Mouse (Mus musculus) midbrain, embryonic 15.5 days (tissue): ENCODE measurements around the gene Rp2. TPM values are rescaled to one million over a fixed set of nuclear protein-coding genes. Genes with fewer than 3 reads are reported as not detected.
"Not testable (repeated sequence)": the region's sequence is repeated elsewhere in the genome, so short reads cannot be mapped to it uniquely, and the experiment has no call there.

Experiments
- ATAC-seq: fragments of 200-750 bp; cut with Nextera tagmentation; replicated peaks from 2 replicates; pipeline ENCODE4 v1.8.0; 2017; ENCODE audit warnings: moderate TSS enrichment
- H3K27ac ChIP-seq: fragments of 300-500 bp; sonication (generic); 2 replicates; pipeline ENCODE4 v1.5.1; 2015; ENCODE audit warnings: mild to moderate bottlenecking, inconsistent platforms
- H3K27me3 ChIP-seq: fragments of 300-500 bp; sonication (generic); replicated peaks from 2 replicates; pipeline ENCODE4 v1.6.1; 2015; ENCODE audit warnings: inconsistent platforms
- H3K36me3 ChIP-seq: fragments of 300-500 bp; sonication (generic); replicated peaks from 2 replicates; pipeline ENCODE4 v1.6.1; 2015; ENCODE audit warnings: inconsistent platforms
- H3K4me1 ChIP-seq: fragments of 300-500 bp; sonication (generic); 2 replicates; pipeline ENCODE4 v1.6.1; 2015; ENCODE audit warnings: inconsistent platforms
- H3K4me2 ChIP-seq: fragments of 300-500 bp; sonication (generic); 2 replicates; pipeline ENCODE4 v1.6.1; 2015; ENCODE audit warnings: inconsistent platforms, mild to moderate bottlenecking, moderate library complexity
- H3K4me3 ChIP-seq: fragments of 300-500 bp; sonication (generic); 2 replicates; pipeline ENCODE4 v1.5.1; 2015; ENCODE audit warnings: mild to moderate bottlenecking, inconsistent platforms
- H3K9ac ChIP-seq: fragments of 300-500 bp; sonication (generic); 2 replicates; pipeline ENCODE4 v1.6.1; 2015; ENCODE audit warnings: mild to moderate bottlenecking, inconsistent platforms
- H3K9me3 ChIP-seq: fragments of 300-500 bp; sonication (generic); 2 replicates; pipeline ENCODE4 v1.6.1; 2016; ENCODE audit warnings: inconsistent platforms
- WGBS: fragments of 180-500 bp; shearing (Covaris S2); methylation state at CpG from one replicate; pipeline ENCODE4 v1.1.7; 2015; ENCODE audit warnings: mixed read lengths; 5-methylcytosine and 5-hydroxymethylcytosine counted together
- polyA plus RNA-seq: library from polyadenylated mRNA; unstranded; fragments of >200 nt; fragmentation: Nextera tagmentation; extraction: Ambion mirVana; gene quantifications from 2 replicates; pipeline ENCODE4 v1.2.1, GENCODE M21; 2015

Rp2 gene
- polyA plus RNA-seq, 1 experiment from 2014 or later: 14.9 TPM

GRCm38 (mm10) chrX:20391964-20392363, 27.7 kb downstream of the Rp2 start:
- not testable (repeated sequence) for H3K27me3 ChIP-seq, H3K27ac ChIP-seq, H3K4me1 ChIP-seq, H3K9me3 ChIP-seq, H3K36me3 ChIP-seq, H3K9ac ChIP-seq, H3K4me3 ChIP-seq, H3K4me2 ChIP-seq, ATAC-seq
- 92% methylated on average over 9 of the region's 9 CpGs for WGBS

GRCm38 (mm10) chrX:20392942-20393341, 28.7 kb downstream of the Rp2 start:
- Histone ChIP-seq H3K27ac (no peak overlapping the region), H3K4me2 (no peak overlapping the region), H3K9ac (no peak overlapping the region), H3K4me3 (no peak overlapping the region), H3K9me3 (no peaks in the 10 kb centered on the region), H3K27me3 (no peaks in the 10 kb centered on the region), H3K36me3 (no peaks in the 10 kb centered on the region), H3K4me1 (no peaks in the 10 kb centered on the region)
- ATAC-seq: no peak
- WGBS: 71% methylated on average over 3 of the region's 3 CpGs

DNA sequence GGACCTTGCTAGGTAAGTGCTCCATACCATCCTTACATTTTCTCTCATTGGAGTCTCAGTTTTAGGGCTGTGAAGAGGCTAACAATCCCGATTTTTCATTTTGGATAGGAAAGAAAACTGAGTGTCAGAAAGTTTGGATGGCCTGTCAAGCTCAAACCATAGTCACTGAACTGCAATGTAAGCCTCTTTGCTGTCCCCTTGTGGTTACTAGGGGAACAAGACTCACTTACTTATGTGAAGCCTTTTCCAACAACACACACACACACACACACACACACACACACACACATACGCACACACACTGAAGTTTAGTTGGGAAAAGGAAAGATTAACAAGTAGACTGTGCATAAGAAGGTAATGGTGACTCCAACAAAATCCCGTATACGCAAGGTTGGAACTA, 39.8 kb downstream of the Rp2 start:
- H3K36me3 ChIP-seq: no peaks in the 10 kb centered on the region
- 78% methylated on average over 4 of the region's 4 CpGs for WGBS
- H3K9ac ChIP-seq: no peak overlapping the region
- H3K27me3 ChIP-seq: no peaks in the 10 kb centered on the region
- H3K4me3 ChIP-seq: no peak overlapping the region
- ATAC-seq: no peak
- no peak overlapping the region for H3K27ac ChIP-seq
- no peaks in the 10 kb centered on the region for H3K4me1 ChIP-seq
- H3K9me3 ChIP-seq: no peaks in the 10 kb centered on the region
- no peak overlapping the region for H3K4me2 ChIP-seq

DNA sequence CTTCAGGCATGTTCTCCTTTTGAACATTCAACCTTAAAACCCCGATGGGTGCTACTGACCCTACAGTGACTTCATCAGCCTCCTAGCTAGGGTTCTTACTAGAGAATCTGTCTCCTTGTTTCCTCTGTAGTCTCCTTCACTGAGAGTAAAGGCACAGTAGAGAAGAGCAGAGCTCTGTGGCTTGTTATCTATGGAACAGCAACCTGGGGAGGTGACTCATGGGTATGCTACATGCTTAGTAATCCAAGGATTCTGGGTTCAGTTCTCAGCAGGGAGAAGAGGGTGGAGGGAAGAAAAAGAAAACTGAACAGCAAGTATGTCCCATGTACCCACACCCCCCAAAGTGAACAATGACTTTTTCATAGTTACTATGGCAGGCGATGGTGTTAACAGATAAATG, 42.6 kb downstream of the Rp2 start:
- H3K9me3 ChIP-seq: no peaks in the 10 kb centered on the region
- H3K4me3 ChIP-seq: no peak overlapping the region
- H3K9ac ChIP-seq: no peak overlapping the region
- no peak overlapping the region for H3K4me2 ChIP-seq
- no peaks in the 10 kb centered on the region for H3K27me3 ChIP-seq
- no peak for ATAC-seq
- no peaks in the 10 kb centered on the region for H3K4me1 ChIP-seq
- WGBS: 98% methylated on average over 2 of the region's 2 CpGs
- H3K27ac ChIP-seq: no peak overlapping the region
- H3K36me3 ChIP-seq: no peaks in the 10 kb centered on the region

DNA sequence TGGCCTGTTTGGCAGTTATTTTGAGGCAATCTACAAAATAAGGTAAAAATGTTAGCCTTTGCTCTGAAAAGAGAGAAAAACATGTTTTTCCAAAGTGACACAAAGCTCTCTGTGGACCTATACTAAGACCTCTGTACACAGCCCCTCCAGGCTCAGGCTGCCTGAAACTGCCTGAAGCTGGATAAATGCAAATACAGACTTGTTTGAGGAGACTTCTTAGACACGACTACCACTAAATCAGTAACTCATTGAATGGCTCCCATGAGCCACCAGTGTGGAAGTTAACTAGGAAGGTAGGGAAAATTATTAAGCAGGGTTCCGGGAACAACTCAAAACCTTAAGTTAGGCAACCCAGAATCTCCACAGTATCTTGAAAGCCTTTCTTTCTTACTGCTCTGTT, 43.4 kb downstream of the Rp2 start:
- no peak overlapping the region for H3K4me2 ChIP-seq
- no peak overlapping the region for H3K9ac ChIP-seq
- H3K9me3 ChIP-seq: no peaks in the 10 kb centered on the region
- 64% methylated on average over 2 of the region's 2 CpGs for WGBS
- ATAC-seq: no peak
- no peak overlapping the region for H3K4me3 ChIP-seq
- H3K36me3 ChIP-seq: no peaks in the 10 kb centered on the region
- no peaks in the 10 kb centered on the region for H3K4me1 ChIP-seq
- no peak overlapping the region for H3K27ac ChIP-seq
- H3K27me3 ChIP-seq: no peaks in the 10 kb centered on the region

GRCm38 (mm10) chrX:20411382-20411781, 47.1 kb downstream of the Rp2 start:
- Histone ChIP-seq H3K4me2 (no peak overlapping the region), H3K36me3 (no peaks in the 10 kb centered on the region), H3K27ac (no peak overlapping the region), H3K9ac (no peak overlapping the region), H3K9me3 (no peaks in the 10 kb centered on the region), H3K27me3 (no peaks in the 10 kb centered on the region), H3K4me1 (no peaks in the 10 kb centered on the region), H3K4me3 (no peak overlapping the region)
- 84% methylated on average over 4 of the region's 4 CpGs for WGBS
- no peak for ATAC-seq

DNA sequence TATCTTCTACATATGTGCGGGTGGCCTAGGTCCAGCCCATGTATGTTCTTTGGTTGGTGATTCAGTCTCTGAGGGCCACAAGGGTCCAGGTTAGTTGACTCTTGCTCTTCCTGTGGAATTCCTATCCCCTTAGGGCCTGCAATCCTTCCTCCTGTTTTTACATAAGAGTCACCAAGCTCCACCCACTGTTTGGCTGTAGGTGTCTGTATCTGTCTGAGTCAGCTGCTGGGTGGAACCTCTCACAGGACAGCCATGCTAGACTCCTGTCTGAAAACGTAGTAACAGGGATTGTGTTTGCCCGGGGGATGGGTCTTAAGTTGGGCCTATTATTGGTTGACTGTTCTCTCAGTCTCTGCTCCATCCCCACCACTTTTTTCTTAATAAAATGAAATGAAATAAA, 47.9 kb downstream of the Rp2 start:
- 85% methylated on average over 3 of the region's 3 CpGs for WGBS
- H3K9me3 ChIP-seq: no peaks in the 10 kb centered on the region
- no peaks in the 10 kb centered on the region for H3K27me3 ChIP-seq
- H3K27ac ChIP-seq: no peak overlapping the region
- H3K9ac ChIP-seq: no peak overlapping the region
- ATAC-seq: no peak
- H3K36me3 ChIP-seq: no peaks in the 10 kb centered on the region
- H3K4me2 ChIP-seq: no peak overlapping the region
- H3K4me3 ChIP-seq: no peak overlapping the region
- H3K4me1 ChIP-seq: no peaks in the 10 kb centered on the region

GRCm38 (mm10) chrX:20414885-20415622, 50.8 kb downstream of the Rp2 start:
- no peaks in the 10 kb centered on the region for H3K9me3 ChIP-seq
- no peak overlapping the region for H3K4me3 ChIP-seq
- H3K27ac ChIP-seq: no peak overlapping the region
- WGBS: 67% methylated on average over 10 of the region's 10 CpGs
- H3K4me1 ChIP-seq: no peaks in the 10 kb centered on the region
- H3K4me2 ChIP-seq: no peak overlapping the region
- no peak for ATAC-seq
- no peaks in the 10 kb centered on the region for H3K27me3 ChIP-seq
- no peak overlapping the region for H3K9ac ChIP-seq
- no peaks in the 10 kb centered on the region for H3K36me3 ChIP-seq

DNA sequence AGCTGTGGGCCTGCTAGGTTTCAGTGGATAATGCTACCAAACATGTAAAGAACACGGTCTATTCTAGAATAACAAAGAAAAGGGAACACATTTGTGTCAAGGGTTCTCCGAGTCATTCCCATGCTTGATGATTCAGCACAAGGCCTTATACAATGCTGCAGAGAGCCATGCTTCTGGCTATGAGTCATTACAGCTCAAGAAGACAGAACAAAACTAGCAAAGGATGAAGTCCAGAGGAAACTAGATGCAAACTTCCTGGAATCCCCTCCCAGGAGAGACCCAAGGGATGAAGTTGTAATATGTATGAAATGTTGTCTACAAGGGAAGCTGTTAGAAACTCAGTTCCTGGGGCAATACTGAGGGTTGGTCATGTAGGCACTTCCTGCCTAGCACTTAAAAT, 54.2 kb downstream of the Rp2 start:
- Histone ChIP-seq H3K4me3 (no peak overlapping the region), H3K27me3 (no peaks in the 10 kb centered on the region), H3K27ac (no peak overlapping the region), H3K4me1 (no peaks in the 10 kb centered on the region), H3K9me3 (no peaks in the 10 kb centered on the region), H3K4me2 (no peak overlapping the region), H3K9ac (no peak overlapping the region), H3K36me3 (no peaks in the 10 kb centered on the region)
- ATAC-seq: no peak
- WGBS: 89% methylated on average over 2 of the region's 2 CpGs

DNA sequence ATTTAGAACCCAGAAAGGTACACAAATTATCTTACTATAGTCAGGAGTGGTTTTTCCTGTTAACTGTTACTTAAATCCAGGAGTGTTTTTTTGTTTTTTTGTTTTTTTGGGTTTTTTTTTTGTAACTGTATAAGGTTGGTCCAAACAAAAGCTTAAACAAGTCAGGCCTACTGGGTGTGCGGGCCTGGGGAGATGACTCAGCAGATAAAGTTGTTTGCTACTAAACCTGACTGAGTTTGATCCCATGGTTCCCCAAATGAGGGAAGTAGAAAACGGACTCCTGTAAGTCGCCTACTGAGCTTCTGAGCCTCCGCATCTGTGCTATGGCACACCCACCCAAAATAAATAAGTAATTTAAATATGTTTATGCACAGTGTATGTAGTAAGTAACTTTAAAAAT, 55.3 kb downstream of the Rp2 start:
- Histone ChIP-seq H3K36me3 (no peaks in the 10 kb centered on the region), H3K4me2 (no peak overlapping the region), H3K27ac (no peak overlapping the region), H3K4me3 (no peak overlapping the region), H3K4me1 (no peaks in the 10 kb centered on the region), H3K9ac (no peak overlapping the region), H3K27me3 (no peaks in the 10 kb centered on the region), H3K9me3 (no peaks in the 10 kb centered on the region)
- ATAC-seq: no peak
- 89% methylated on average over 4 of the region's 4 CpGs for WGBS

GRCm38 (mm10) chrX:20425140-20425838, 61.0 kb downstream of the Rp2 start, which contains the start of gene Jade3:
Gene Jade3, plus strand, starts transcription at chrX:20425688.
- WGBS: 12% methylated on average over 40 of the region's 67 CpGs
- no peaks in the 10 kb centered on the region for H3K4me1 ChIP-seq
- no peaks in the 10 kb centered on the region for H3K9me3 ChIP-seq
- H3K4me3 ChIP-seq: peak within 1 kb of the TSS; percentile 66
- peak within 1 kb of the TSS; percentile 56 for H3K4me2 ChIP-seq
- peak within 1 kb of the TSS; percentile 89 for H3K27ac ChIP-seq
- ATAC-seq: peak; percentile 97
- no peaks in the 10 kb centered on the region for H3K36me3 ChIP-seq
- H3K9ac ChIP-seq: peak within 1 kb of the TSS; percentile 76
- no peaks in the 10 kb centered on the region for H3K27me3 ChIP-seq

DNA sequence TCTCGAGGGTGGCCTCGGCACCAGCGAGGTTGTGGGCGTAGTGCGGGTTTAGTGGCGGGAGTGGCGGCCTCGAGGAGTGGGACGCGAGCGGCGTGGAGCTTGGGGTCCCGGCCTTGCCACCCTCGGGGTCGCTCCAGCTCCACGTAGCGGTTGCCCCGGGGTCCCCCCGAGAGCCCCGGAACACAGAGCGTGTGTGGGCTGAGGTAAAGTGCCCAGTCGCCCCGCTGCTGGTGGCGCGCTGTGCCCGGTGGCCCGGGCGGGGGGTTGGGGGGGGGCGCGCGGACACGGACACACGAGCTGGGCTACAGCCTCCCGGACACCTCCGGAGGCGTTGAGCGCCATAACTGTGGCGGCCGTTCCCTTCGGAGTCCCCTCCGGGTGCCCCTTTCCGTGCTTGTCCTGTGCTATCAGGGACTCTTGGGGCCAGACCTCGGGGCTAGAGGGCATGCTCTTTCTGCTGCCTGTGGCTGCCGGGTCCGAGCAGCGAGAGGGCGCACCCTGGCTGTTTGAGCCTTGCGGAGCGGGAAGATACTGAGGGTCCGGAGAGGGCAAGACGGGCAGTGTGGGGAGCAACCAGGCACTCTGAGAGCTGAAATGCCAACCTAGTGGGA, 61.7 kb downstream of the Rp2 start:
- Histone ChIP-seq H3K4me1 (no peaks in the 10 kb centered on the region), H3K36me3 (no peaks in the 10 kb centered on the region), H3K9me3 (no peaks in the 10 kb centered on the region), H3K4me3 (peak overlapping the region; percentile 66), H3K4me2 (peak overlapping the region; percentile 56), H3K9ac (peak overlapping the region; percentile 76), H3K27me3 (no peaks in the 10 kb centered on the region), H3K27ac (peak overlapping the region; percentile 89)
- ATAC-seq: no peak; the same call in 1 of the 2 replicates
- whole genome bisulfite sequencing: 22% methylated on average over 38 of the region's 51 CpGs
